Mouse (Mus musculus): ENCODE results near the gene Rimbp3. TPM values are rescaled to one million over a fixed set of nuclear protein-coding genes. Genes with fewer than 3 reads are reported as not detected.
"Not testable (repeated sequence)": the region's sequence is repeated elsewhere in the genome, so short reads cannot be mapped to it uniquely, and the experiment has no call there.

Rimbp3 gene
- 0.06 TPM in 1 of 2 replicates, not detected in the other for total RNA-seq (2021)
- long read RNA-seq, result 0 reads

GRCm38 (mm10) chr16:17208389-17209361 is at the start of gene Rimbp3:
Rimbp3 (plus strand) TSS chr16:17208603.
- DNase-seq, result peak; percentile 86

DNA sequence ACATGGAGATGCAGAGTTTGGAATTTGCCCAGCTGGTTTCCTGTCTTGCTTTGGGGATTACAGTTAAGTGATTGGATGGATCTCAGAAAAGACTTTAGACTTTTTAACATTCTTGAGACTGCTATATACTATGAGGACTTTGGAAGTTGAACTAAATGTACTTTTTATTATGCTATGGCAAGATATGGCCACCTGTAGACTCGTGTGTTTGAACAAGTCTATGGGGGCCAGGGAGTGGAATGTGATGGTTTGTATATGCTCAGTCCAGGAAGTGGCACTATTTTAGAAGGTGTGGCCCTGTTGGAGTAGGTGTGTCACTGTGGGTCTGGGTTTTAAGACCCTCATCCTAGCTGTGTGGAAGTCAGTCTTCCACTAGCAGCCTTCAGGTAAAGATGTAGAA is 42.9 kb upstream of the Rimbp3 start:
- not testable (repeated sequence) for DNase-seq

- DNase-seq, result no peak
Observed at GRCm38 (mm10) chr16:17167179-17167578, 41.2 kb upstream of the Rimbp3 start.

GRCm38 (mm10) chr16:17168049-17168448 is 40.4 kb upstream of the Rimbp3 start:
- DNase-seq, result no peak

GRCm38 (mm10) chr16:17175765-17176164 is 32.6 kb upstream of the Rimbp3 start:
- DNase-seq, result no peak

GRCm38 (mm10) chr16:17177623-17178170 is 30.7 kb upstream of the Rimbp3 start:
- no peak for DNase-seq

DNA sequence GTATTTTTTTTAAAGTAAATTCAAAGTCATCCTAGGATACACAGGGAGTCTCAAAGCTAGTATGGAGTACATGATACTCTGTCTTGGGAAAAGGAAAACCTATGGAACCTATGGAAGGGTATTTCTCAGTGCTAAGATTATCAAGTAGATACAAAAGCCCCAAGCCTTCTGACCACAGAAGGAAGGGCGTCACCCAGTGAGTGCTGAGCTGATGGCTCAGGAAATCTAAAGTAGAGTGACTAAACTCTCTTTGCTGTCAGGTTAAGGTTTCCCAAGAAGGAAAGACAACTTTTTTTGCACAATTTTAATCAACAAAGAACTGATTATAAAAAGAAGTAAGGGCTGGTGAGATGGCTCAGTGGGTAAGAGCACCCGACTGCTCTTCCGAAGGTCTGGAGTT is 28.7 kb upstream of the Rimbp3 start:
- no peak for DNase-seq

DNA sequence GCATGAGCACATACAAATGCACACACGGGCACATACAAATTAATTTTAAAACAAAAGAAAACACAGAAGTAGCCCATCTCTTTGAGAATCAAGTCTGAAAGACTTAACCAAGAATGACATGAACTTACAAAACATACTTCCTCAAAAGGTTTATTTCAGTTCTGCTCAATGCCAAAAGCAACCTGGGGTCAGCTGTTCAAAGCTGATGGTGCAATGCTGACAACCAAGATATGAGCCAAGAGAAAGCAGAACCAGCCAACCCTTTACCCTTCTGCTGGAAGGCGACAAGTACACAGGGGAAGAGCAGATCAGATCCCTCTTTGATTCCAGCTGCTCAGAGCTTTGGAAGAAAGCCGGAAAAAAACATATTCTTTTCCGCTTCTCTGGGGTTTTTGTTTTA is 27.0 kb upstream of the Rimbp3 start:
- no peak for DNase-seq

GRCm38 (mm10) chr16:17182136-17182535 is 26.3 kb upstream of the Rimbp3 start:
- DNase-seq, result no peak

DNA sequence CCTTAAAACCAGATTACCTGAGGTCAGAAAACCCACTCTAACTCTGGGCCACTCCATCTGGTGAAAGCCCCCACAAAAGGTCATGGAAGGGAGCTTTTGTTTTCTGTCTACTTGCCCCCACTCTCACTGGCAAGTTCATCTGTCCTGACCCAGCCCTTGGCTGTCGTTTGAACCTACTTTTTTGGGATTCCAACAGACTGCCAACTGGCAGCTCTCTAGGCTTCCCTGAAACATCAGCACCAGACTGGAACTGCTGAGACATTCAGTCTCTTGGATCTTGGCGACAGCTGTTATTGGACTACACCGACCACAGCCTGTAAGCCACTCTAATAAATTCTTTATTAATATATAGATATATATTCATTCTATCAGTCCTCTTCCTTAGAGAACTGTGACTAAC is 25.4 kb upstream of the Rimbp3 start:
- no peak for DNase-seq

DNA sequence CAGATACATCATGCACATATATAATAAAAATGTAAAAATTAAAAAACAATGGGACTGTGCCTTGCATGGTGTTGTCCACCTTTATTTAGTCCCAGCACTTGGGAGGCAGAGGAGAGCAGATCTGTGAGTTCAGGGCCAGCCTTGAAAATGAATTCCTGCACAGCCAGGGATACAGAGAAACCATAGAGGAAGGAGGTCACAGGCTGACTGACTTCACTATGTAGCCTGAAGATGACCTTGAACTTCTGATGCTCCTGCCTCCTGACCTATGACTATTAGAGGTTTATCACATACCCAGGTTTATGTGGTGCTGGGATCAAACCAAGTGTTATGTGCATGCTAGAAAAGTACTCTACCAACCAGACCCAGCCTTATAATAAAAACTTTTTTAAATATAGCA is 22.9 kb upstream of the Rimbp3 start:
- DNase-seq, result no peak

DNA sequence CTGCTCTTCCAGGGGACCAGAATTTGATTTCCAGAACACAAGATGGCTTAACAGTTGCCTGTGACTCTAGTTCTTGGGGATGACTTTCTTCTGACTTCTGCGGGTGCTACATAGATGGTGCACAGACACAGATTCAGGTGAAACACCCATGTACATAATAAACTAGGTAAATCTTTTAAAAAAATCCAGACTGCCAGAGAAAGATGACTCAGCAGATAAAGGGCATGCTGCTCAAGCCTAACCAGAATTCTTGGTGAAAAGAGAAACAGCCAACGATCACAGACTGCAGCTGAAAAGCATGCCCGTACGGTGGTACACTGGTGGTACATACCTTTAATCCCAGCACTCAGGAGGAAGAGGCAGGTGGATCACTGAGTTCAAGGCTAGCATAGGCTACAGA is 14.6 kb upstream of the Rimbp3 start:
- DNase-seq, result no peak

DNA sequence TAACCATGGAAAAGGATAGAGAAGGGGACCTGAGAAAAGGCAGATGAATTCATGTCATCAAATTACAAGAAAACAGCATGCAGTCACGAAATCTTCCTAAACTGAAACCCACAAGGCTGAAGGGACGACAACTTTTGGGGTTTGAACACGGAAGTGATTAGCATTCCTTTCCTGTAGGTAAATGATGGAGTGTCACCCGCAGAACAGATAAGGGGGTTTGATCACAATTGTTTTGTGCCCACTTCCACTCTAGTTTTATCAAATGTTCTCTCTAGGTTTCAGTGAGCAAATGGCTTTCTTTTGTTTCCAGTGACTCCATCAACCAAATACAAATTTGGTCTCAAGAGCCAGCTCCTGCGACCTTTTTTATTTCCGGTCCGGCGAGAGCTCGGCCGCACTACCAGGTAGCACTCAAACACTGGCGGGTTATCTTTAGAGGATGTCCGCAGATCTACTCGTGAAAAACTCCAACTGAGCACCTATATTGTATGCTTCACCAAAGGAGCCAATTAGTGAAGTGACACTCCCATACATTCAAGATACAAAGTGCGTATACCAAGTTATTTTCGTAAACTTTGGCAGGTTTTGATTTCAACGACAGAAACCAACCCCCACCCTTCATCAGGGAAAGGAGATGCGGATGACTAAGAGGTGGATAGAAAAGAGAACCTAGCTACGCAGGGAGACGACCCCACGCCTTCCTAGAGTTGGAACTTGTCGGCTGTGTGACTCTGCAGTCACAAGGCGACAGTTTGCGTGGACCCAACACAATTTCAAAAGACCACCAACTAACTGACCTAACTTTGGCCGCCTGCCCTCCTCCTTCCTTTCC is 8.1 kb upstream of the Rimbp3 start:
- no peak for DNase-seq

GRCm38 (mm10) chr16:17200953-17201707 is 7.3 kb upstream of the Rimbp3 start:
- peak; percentile 81 for DNase-seq

DNA sequence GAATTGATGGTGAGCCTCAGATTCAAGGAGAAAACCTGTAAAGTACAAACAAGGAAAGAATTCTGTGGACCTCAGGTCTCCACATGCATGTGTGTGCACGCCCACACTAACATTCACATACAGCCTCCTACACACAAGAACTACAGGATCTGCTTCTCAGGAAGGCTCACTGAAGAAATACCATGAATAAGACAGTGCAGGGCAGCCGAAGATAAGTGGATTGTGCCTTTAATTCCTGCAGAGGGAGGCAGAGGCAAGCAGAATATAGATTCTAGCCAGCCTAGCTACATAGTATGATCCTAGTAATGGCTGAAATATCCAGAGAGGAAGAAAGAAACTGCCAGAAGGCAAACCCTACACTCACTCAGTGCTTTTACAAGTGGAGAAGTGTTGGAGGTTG is 6.4 kb upstream of the Rimbp3 start:
- DNase-seq, result no peak

DNA sequence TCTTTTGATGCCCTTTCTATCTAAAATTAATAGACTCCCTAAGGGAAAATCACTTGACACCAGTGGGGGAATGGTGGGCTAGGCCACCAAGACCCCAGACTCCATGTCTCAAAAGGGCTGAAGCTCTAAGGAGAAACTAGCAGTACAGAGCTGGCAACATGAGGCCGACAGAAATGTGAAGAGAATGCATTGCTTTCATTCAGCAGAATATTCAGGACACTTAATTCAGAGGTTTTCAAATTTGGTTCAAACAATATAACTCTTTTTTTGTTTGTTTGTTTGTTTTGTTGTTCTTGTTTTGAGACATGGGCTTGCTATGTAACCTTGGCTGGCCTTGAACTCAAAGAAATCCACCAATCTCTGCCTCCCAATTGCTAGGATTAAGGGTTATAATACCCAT is 5.9 kb upstream of the Rimbp3 start, which contains the start of gene Ube2l3:
Gene Ube2l3 (minus strand): TSS at position 101 of the 400 bp plus-strand sequence.
- no peak for DNase-seq

GRCm38 (mm10) chr16:17204990-17205389 is 3.4 kb upstream of the Rimbp3 start:
- DNase-seq, result no peak

- DNase-seq, result peak; percentile 27
Observed at GRCm38 (mm10) chr16:17209404-17209960, 1.1 kb downstream of the Rimbp3 start.

GRCm38 (mm10) chr16:17209981-17210838 is 1.8 kb downstream of the Rimbp3 start:
- peak; percentile 91 for DNase-seq

GRCm38 (mm10) chr16:17216934-17217633 is 8.7 kb downstream of the Rimbp3 start:
- DNase-seq, result no peak
